Mouse (Mus musculus): ENCODE results near the gene Fam117b. TPM values are rescaled to one million over a fixed set of nuclear protein-coding genes. Genes with fewer than 3 reads are reported as not detected.
A peak's percentile ranks its signal among the peaks of the same experiment; 100 is the strongest.

The Fam117b gene
- total and polyA plus RNA-seq, 3 experiments = 11.2 to 15.5 TPM; not detected in 1

DNA sequence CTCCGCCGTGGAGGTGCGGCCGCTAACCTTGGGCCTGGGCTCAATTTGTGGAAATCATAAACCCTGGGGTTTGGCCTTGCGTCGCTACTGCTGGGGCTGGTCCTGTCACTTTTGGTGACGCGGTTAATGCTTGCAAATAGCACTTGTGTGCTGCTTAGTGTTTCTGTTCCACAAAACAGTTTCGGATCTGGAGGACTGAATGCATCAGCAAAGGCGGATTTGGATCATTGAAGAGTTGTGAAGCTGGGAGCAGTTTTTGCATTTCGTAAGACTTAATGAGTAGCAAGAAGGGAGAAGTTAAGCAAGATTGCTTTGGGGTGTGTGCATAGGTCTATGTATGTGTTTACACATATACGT, 1.0 kb downstream of the Fam117b start:
- H3K79me2 ChIP-seq (ENCODE audit: control insufficient read depth, insufficient read depth, low read length, poor library complexity) = peaks cover 37% of the 10 kb centered on the region
- peaks cover 0 to 41% of the 10 kb centered on the region in 2 experiments; a peak in 2 of 4 replicates for H3K36me3 ChIP-seq (ENCODE audit: control insufficient read depth in 1 of 2, insufficient read depth in 2 of 2, low read length in 2 of 2)
- no peaks in the 10 kb centered on the region for H3K9me3 ChIP-seq (replicated peaks; ENCODE audit: insufficient read depth, low read length)
- H3K27ac ChIP-seq (ENCODE audit: control insufficient read depth, low read depth, low read length) = peak overlapping the region; percentile 97
- peak; percentile 80 for DNase-seq (ENCODE audit: low read depth, low spot score)
- peak overlapping the region; percentile 93 for H3K9ac ChIP-seq (ENCODE audit: control insufficient read depth, low read depth, low read length, poor library complexity, severe bottlenecking)
- peaks cover 15 to 39% of the 10 kb centered on the region in 2 experiments for H3K4me1 ChIP-seq (ENCODE audit: control insufficient read depth in 1 of 2, insufficient read depth in 2 of 2, low read length in 2 of 2)
- H3K4me3 ChIP-seq (ENCODE audit: control insufficient read depth in 1 of 2, insufficient read depth in 1 of 2, low read depth in 2 of 2, low read length in 2 of 2) = peak overlapping the region; percentile 84 to 98
- no peaks in the 10 kb centered on the region for H3K27me3 ChIP-seq (ENCODE audit: control insufficient read depth in 1 of 2, insufficient read depth in 2 of 2, low read length in 2 of 2)
- 0 out of 2 replicates have a peak, but pooled peaks have one; percentile 9 for TF ChIP-seq UBTF (IDR thresholded peaks at IDR 0.05; ENCODE audit: borderline replicate concordance, insufficient read depth, low read depth, low read length)
- no peak for TF ChIP-seq MAX (IDR thresholded peaks at IDR 0.05; ENCODE audit: low read length)
- no peak for TF ChIP-seq ZC3H11A (IDR thresholded peaks at IDR 0.05; ENCODE audit: low read depth, low read length)
- TF ChIP-seq SIN3A (IDR thresholded peaks at IDR 0.05; ENCODE audit: low read length) = peak; percentile 57
- peak; percentile 10 for TF ChIP-seq MXI1 (IDR thresholded peaks at IDR 0.05; ENCODE audit: low read depth, low read length)

DNA sequence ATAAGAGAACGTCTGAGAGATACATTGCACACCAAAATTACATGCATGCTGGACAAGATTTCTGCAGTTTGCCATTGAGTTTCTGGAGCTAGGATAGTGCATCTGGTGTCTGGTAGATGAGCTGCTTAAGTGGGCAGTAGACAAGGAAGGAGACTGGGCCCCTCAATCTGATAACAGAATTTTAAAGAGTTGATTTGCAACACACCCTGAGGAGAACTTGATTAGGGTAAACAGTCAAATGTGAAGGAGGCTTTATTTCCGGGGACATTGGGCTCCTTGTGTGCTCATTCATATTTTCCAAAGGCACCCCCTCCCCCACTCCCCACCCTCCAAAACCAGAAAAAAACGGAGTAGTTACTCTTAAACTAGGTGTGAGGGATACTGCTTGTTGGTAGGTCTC, 2.0 kb downstream of the Fam117b start:
- H3K36me3 ChIP-seq (ENCODE audit: control insufficient read depth in 1 of 2, insufficient read depth in 2 of 2, low read length in 2 of 2) = peaks cover 0 to 41% of the 10 kb centered on the region in 2 experiments; a peak in 2 of 4 replicates
- peak overlapping the region; percentile 84 to 98 for H3K4me3 ChIP-seq (ENCODE audit: control insufficient read depth in 1 of 2, insufficient read depth in 1 of 2, low read depth in 2 of 2, low read length in 2 of 2)
- peak overlapping the region; percentile 97 for H3K27ac ChIP-seq (ENCODE audit: control insufficient read depth, low read depth, low read length)
- peak; percentile 83 for DNase-seq (ENCODE audit: low read depth, low spot score)
- no peaks in the 10 kb centered on the region for H3K9me3 ChIP-seq (replicated peaks; ENCODE audit: insufficient read depth, low read length)
- no peaks in the 10 kb centered on the region for H3K27me3 ChIP-seq (ENCODE audit: control insufficient read depth in 1 of 2, insufficient read depth in 2 of 2, low read length in 2 of 2)
- H3K4me1 ChIP-seq (ENCODE audit: control insufficient read depth in 1 of 2, insufficient read depth in 2 of 2, low read length in 2 of 2) = peaks cover 15 to 39% of the 10 kb centered on the region in 2 experiments
- H3K9ac ChIP-seq (ENCODE audit: control insufficient read depth, low read depth, low read length, poor library complexity, severe bottlenecking) = peak overlapping the region; percentile 93
- H3K79me2 ChIP-seq (ENCODE audit: control insufficient read depth, insufficient read depth, low read length, poor library complexity) = peaks cover 42% of the 10 kb centered on the region
- TF ChIP-seq MAX (IDR thresholded peaks at IDR 0.05; ENCODE audit: low read length) (peak; percentile 68), USF1 (IDR thresholded peaks at IDR 0.05; ENCODE audit: low read depth, low read length) (no peak), SIN3A (IDR thresholded peaks at IDR 0.05; ENCODE audit: low read length) (peak; percentile 92), EP300 (IDR thresholded peaks at IDR 0.05; ENCODE audit: low read depth in 1 of 2, low read length in 2 of 2) (peak; percentile 88 to 91), HCFC1 (IDR thresholded peaks at IDR 0.05; ENCODE audit: low read depth, low read length) (peak; percentile 53), POLR2A (IDR thresholded peaks at IDR 0.05; ENCODE audit: control insufficient read depth in 1 of 2, insufficient read depth in 1 of 2, low read depth in 1 of 2, low read length in 2 of 2, poor library complexity in 1 of 2) (peak in 1 of 2 experiments; percentile 67; a peak in 2 of 4 replicates), MXI1 (IDR thresholded peaks at IDR 0.05; ENCODE audit: low read depth, low read length) (peak; percentile 76), POLR2AphosphoS5 (IDR thresholded peaks at IDR 0.05; ENCODE audit: borderline replicate concordance, low read depth, low read length) (no peak), TAL1 (IDR thresholded peaks at IDR 0.05; ENCODE audit: low read length) (peak; percentile 42), CHD1 (IDR thresholded peaks at IDR 0.05; ENCODE audit: low read depth, low read length) (no peak), NRF1 (IDR thresholded peaks at IDR 0.05; ENCODE audit: insufficient read depth, low read depth, low read length, poor library complexity, severe bottlenecking) (peak; percentile 29; the same call in 1 of the 2 replicates), JUND (IDR thresholded peaks at IDR 0.05; ENCODE audit: low read depth, low read length) (0 out of 2 replicates have a peak, but pooled peaks have one; percentile 58), E2F4 (IDR thresholded peaks at IDR 0.05; ENCODE audit: borderline replicate concordance, low read depth, low read length) (0 out of 2 replicates have a peak, but pooled peaks have one; percentile 47), CTCF (IDR thresholded peaks at IDR 0.05 in 2 of 3, conservative IDR thresholded peaks at IDR 0.05 in 1 of 3; ENCODE audit: control insufficient read depth in 1 of 3, insufficient read depth in 1 of 3, low read depth in 2 of 3, low read length in 3 of 3, poor library complexity in 1 of 3, severe bottlenecking in 1 of 3) (no peak), MAFK (IDR thresholded peaks at IDR 0.05; ENCODE audit: borderline replicate concordance, low read depth, low read length) (0 out of 2 replicates have a peak, but pooled peaks have one; percentile 39), MYB (IDR thresholded peaks at IDR 0.05; ENCODE audit: low read depth, low read length) (peak; percentile 81), ZMIZ1 (IDR thresholded peaks at IDR 0.05; ENCODE audit: low read depth, low read length) (peak; percentile 77; the same call in 1 of the 2 replicates), SMC3 (IDR thresholded peaks at IDR 0.05; ENCODE audit: low read depth, low read length) (no peak), KAT2A (conservative IDR thresholded peaks at IDR 0.05; ENCODE audit: low read depth, low read length) (peak; percentile 50), ELF1 (IDR thresholded peaks at IDR 0.05; ENCODE audit: low read depth, low read length) (peak; percentile 73), MAZ (IDR thresholded peaks at IDR 0.05; ENCODE audit: low read depth, low read length) (peak; percentile 84), ZNF384 (IDR thresholded peaks at IDR 0.05; ENCODE audit: low read depth, low read length) (peak; percentile 74), ZC3H11A (IDR thresholded peaks at IDR 0.05; ENCODE audit: low read depth, low read length) (peak; percentile 22), RCOR1 (IDR thresholded peaks at IDR 0.05; ENCODE audit: low read depth, low read length) (peak; percentile 83), GABPA (IDR thresholded peaks at IDR 0.05; ENCODE audit: low read depth, low read length) (no peak), USF2 (IDR thresholded peaks at IDR 0.05; ENCODE audit: borderline replicate concordance in 1 of 2, insufficient read depth in 1 of 2, low read depth in 1 of 2, low read length in 2 of 2) (no peak), MEF2A (IDR thresholded peaks at IDR 0.05; ENCODE audit: extremely low read depth, insufficient replicate concordance, low read depth, low read length, poor library complexity, severe bottlenecking) (0 out of 2 replicates have a peak, but pooled peaks have one; percentile 10), ZKSCAN1 (IDR thresholded peaks at IDR 0.05; ENCODE audit: low read depth, low read length) (no peak)
